Mouse (Mus musculus) hindbrain, embryonic 16.5 days (tissue): ENCODE data around the gene Junb. TPM values are rescaled to one million over a fixed set of nuclear protein-coding genes. Genes with fewer than 3 reads are reported as not detected.

Experiments used
- ATAC-seq: fragments of 200-750 bp; cut with Nextera tagmentation; 2 replicates; pipeline ENCODE4 v1.8.0; 2017; ENCODE audit warnings: moderate TSS enrichment, moderate library complexity
- H3K27ac ChIP-seq: fragments of 300-500 bp; sonication (generic); 2 replicates; pipeline ENCODE4 v1.5.1; 2014; ENCODE audit warnings: low read depth, mild to moderate bottlenecking, control low read depth, low read length, moderate library complexity
- H3K27me3 ChIP-seq: fragments of 300-500 bp; sonication (generic); replicated peaks from 2 replicates; pipeline ENCODE4 v1.6.1; 2014; ENCODE audit warnings: low read length; ENCODE audit not compliant: control insufficient read depth, insufficient read depth
- H3K36me3 ChIP-seq: fragments of 300-500 bp; sonication (generic); 2 replicates; pipeline ENCODE4 v1.6.1; 2014; ENCODE audit warnings: mild to moderate bottlenecking, low read length, moderate library complexity, mixed read lengths; ENCODE audit not compliant: control insufficient read depth, insufficient read depth
- H3K4me1 ChIP-seq: fragments of 300-500 bp; sonication (generic); 2 replicates; pipeline ENCODE4 v1.6.1; 2014; ENCODE audit warnings: low read depth, low read length; ENCODE audit not compliant: control insufficient read depth, insufficient read depth
- H3K4me2 ChIP-seq: fragments of 300-500 bp; sonication (generic); 2 replicates; pipeline ENCODE4 v1.6.1; 2014; ENCODE audit warnings: mild to moderate bottlenecking, low read length, control low read depth, moderate library complexity
- H3K4me3 ChIP-seq: fragments of 300-500 bp; sonication (generic); 2 replicates; pipeline ENCODE4 v1.5.1; 2014; ENCODE audit warnings: mild to moderate bottlenecking, low read length, control low read depth, moderate library complexity
- H3K9ac ChIP-seq: fragments of 300-500 bp; sonication (generic); 2 replicates; pipeline ENCODE4 v1.6.1; 2014; ENCODE audit warnings: low read depth, mild to moderate bottlenecking, control low read depth, low read length, moderate library complexity
- H3K9me3 ChIP-seq: fragments of 300-500 bp; sonication (generic); 2 replicates; pipeline ENCODE4 v1.6.1; 2014; ENCODE audit warnings: mild to moderate bottlenecking, low read length, moderate library complexity; ENCODE audit not compliant: control insufficient read depth
- WGBS: fragments of 180-500 bp; shearing (Covaris S2); extraction: QIAGEN DNeasy Blood & Tissue Kit; methylation state at CpG from one replicate; pipeline ENCODE4 v1.1.7; 2014; 5-methylcytosine and 5-hydroxymethylcytosine counted together
- microRNA-seq: library from miRNA; unstranded; fragments of <30 nt; microRNA quantifications from one replicate; pipeline ENCODE4, GENCODE M21; 2017
- polyA plus RNA-seq: library from polyadenylated mRNA; unstranded; fragments of >200 nt; fragmentation: Nextera tagmentation; extraction: Ambion mirVana; gene quantifications from 2 replicates; pipeline ENCODE4 v1.2.1, GENCODE M21; 2015

Junb gene
- polyA plus RNA-seq, 1 experiment from 2014 or later = 4.3 TPM

DNA sequence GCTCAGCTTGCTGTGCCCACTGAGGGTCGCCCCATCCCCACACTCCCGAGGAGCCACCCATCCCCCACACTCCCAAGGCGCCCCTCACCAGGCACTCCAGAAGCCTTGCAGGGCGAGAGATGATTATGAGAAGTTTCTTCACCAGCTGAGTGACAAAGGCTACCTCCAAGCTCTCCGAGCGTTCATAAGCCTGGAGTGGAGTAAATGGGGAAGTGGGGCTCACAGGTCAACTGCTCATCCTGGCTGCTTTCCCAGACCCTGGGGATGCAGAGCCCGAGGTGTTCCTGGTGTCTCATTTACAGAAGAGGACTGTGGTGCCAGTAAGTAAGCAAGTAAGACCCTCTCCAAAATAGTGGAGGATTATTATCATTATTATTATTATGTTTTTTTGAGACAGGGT, 53.0 kb downstream of the Junb start:
- no peak overlapping the region for H3K27ac ChIP-seq
- ATAC-seq = no peak
- no peaks in the 10 kb centered on the region for H3K9me3 ChIP-seq
- peaks cover 6% of the 10 kb centered on the region for H3K4me1 ChIP-seq
- no peaks in the 10 kb centered on the region for H3K27me3 ChIP-seq
- H3K4me2 ChIP-seq = no peak overlapping the region
- peaks cover 46% of the 10 kb centered on the region for H3K36me3 ChIP-seq
- 75% methylated on average over 7 of the region's 7 CpGs for WGBS
- no peak overlapping the region for H3K9ac ChIP-seq
- no peak overlapping the region for H3K4me3 ChIP-seq

Small RNAs within 50 kb of the gene (microRNA-seq; reads per million reads assigned to microRNA genes)
- gene Gm24197 = not detected

Other genes with a start within 250 kb of the Junb start
- gene Nfix, start 178.4 kb downstream of the Junb start, polyA plus RNA-seq = 94.3 and 109 TPM in 2 replicates
- 15.4 and 17.1 TPM in 2 replicates for gene Dand5, start 155.9 kb downstream of the Junb start, polyA plus RNA-seq
- gene Gadd45gip1, start 147.2 kb downstream of the Junb start, polyA plus RNA-seq = 40.6 and 40.7 TPM in 2 replicates
- 78.2 and 95.4 TPM in 2 replicates for gene Rad23a, start 138.1 kb downstream of the Junb start, polyA plus RNA-seq
- gene Calr, start 131.8 kb downstream of the Junb start, polyA plus RNA-seq = 743 and 792 TPM in 2 replicates
- gene Farsa, start 121.7 kb downstream of the Junb start, polyA plus RNA-seq = 112 and 114 TPM in 2 replicates
- gene Syce2, start 106.6 kb downstream of the Junb start, polyA plus RNA-seq = 38.1 and 46.6 TPM in 2 replicates
- gene Gcdh, start 84.8 kb downstream of the Junb start, polyA plus RNA-seq = 41.4 and 42.8 TPM in 2 replicates
- gene Klf1, start 76.8 kb downstream of the Junb start, polyA plus RNA-seq = 0.39 and 0.56 TPM in 2 replicates
- 6.4 and 7.0 TPM in 2 replicates for gene Dnase2a, start 70.2 kb downstream of the Junb start, polyA plus RNA-seq
- gene Mast1, start 41.4 kb downstream of the Junb start, polyA plus RNA-seq = 71.4 and 77.4 TPM in 2 replicates
- 3.0 and 3.2 TPM in 2 replicates for gene Rtbdn, start 31.7 kb downstream of the Junb start, polyA plus RNA-seq
- gene Gm49661, start 9.3 kb downstream of the Junb start, polyA plus RNA-seq = not detected in 2 replicates
- gene Prdx2, start 9.1 kb downstream of the Junb start, polyA plus RNA-seq = 1,040 and 1,063 TPM in 2 replicates
- gene Rnaseh2a, start 9.0 kb downstream of the Junb start, polyA plus RNA-seq = 55.8 and 57.5 TPM in 2 replicates
- 37.9 and 39.6 TPM in 2 replicates for gene Hook2, start 11.9 kb upstream of the Junb start, polyA plus RNA-seq
- 0.10 and 0.21 TPM in 2 replicates for gene Best2, start 35.8 kb upstream of the Junb start, polyA plus RNA-seq
- gene Asna1, start 46.6 kb upstream of the Junb start, polyA plus RNA-seq = 159 and 170 TPM in 2 replicates
- 100 and 110 TPM in 2 replicates for gene Trir, start 48.1 kb upstream of the Junb start, polyA plus RNA-seq
- 61.2 and 62.7 TPM in 2 replicates for gene Tnpo2, start 58.2 kb upstream of the Junb start, polyA plus RNA-seq
- gene Fbxw9, start 81.3 kb upstream of the Junb start, polyA plus RNA-seq = 75.8 and 83.2 TPM in 2 replicates
- 1.2 TPM in 1 of 2 replicates, not detected in the other for gene Gm5741, start 89.3 kb upstream of the Junb start, polyA plus RNA-seq
- 112 and 119 TPM in 2 replicates for gene Dhps, start 93.0 kb upstream of the Junb start, polyA plus RNA-seq
- 111 and 116 TPM in 2 replicates for gene Wdr83os, start 102.0 kb upstream of the Junb start, polyA plus RNA-seq
- gene Wdr83, start 102.6 kb upstream of the Junb start, polyA plus RNA-seq = 45.5 and 50.6 TPM in 2 replicates
- gene Man2b1, start 104.6 kb upstream of the Junb start, polyA plus RNA-seq = 23.1 TPM in 2 replicates
- 4.3 and 4.6 TPM in 2 replicates for gene Zfp791, start 144.4 kb upstream of the Junb start, polyA plus RNA-seq
- gene Cks1brt, start 173.2 kb upstream of the Junb start, polyA plus RNA-seq = not detected in 2 replicates
- not detected in 2 replicates for gene Olfr371, start 247.3 kb upstream of the Junb start, polyA plus RNA-seq